Mouse (Mus musculus): Measurements from ENCODE around the gene Tdpoz4.
"Not testable (repeated sequence)": the region's sequence is repeated elsewhere in the genome, so short reads cannot be mapped to it uniquely, and the experiment has no call there.

Gene Tdpoz4

DNA sequence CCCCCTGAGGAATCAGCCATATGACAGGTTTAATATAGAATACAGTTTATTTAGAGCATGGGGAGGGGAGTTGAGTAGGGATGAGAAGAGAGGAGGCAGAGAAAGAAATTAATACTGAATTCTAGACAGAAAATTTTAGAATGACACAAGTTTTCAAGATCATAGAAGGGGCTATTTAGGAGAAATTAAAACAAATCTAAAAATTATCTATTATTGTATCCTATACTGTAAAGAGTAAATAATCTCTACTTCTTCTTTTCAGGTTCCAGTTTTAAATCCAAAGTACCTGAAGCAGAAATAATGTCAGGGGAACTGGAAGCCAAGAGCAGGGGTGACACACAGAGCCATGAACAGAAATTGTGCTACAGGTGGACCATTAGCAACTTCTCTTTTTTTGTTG lies at the start of gene Tdpoz4:
Gene Tdpoz4 (plus strand): TSS at position 301 of the 400 bp plus-strand sequence.
- DNase-seq, result not testable (repeated sequence)

DNA sequence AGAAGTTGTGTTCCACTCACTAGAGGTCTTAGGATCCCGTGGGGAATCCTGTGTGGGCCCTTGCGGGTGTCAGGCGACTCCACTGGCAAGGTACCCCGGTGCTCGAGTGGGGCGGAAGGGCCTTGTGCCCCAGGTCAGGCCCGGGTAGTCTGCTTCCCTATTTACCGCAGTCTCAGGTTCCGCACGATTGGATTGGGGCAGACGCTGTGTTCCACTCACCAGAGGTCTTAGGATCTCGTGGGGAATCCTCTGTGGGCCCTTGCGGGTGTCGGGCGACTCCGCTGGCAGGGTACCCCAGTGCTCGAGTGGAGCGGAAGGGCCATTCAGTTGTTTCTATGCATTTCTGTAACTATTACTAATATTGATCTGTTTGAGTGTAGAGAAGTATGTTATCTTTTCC lies 42.2 kb upstream of the Tdpoz4 start:
- DNase-seq, result not testable (repeated sequence)

DNA sequence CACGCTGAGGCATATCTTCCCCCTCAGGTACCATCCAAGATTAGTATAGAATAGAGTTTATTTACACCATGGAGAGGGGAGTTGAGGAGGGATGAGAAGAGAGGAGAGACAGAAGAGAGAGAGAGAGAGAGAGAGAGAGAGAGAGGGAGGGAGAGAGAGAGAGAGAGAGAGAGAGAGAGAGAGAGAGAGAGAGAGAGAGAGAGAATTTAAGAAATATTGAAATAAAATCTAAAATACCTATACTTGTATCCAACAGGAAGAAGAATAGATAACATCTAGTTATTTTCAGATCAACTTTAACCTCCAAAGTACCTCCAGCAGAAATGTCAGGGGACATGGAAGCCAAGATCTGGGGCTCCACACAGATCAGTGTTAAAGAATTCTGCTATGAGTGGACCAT lies 23.5 kb upstream of the Tdpoz4 start, which contains the start of gene Gm5773:
Gene Gm5773 (plus strand): TSS at position 301 of the 400 bp plus-strand sequence.
- not testable (repeated sequence) for DNase-seq

DNA sequence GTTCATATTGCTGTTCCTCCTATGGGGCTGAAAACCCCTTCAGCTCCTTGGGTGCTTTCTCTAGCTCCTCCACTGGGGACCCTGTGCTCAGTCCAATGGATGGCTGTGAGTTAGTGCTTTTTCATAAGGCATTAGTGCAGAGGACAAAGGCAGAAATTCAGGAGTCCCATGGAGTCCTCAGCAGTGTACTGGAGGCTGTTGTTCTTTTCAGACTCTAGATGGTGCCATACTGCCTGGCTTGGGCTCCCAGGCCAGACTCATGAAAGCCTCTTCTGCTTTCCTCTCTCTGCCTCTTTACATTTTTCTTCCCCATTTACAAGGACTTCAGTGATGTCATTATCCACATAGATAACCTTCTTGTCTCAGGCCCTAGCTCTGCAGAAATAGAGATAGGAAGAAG lies 17.1 kb downstream of the Tdpoz4 start:
- not testable (repeated sequence) for DNase-seq

DNA sequence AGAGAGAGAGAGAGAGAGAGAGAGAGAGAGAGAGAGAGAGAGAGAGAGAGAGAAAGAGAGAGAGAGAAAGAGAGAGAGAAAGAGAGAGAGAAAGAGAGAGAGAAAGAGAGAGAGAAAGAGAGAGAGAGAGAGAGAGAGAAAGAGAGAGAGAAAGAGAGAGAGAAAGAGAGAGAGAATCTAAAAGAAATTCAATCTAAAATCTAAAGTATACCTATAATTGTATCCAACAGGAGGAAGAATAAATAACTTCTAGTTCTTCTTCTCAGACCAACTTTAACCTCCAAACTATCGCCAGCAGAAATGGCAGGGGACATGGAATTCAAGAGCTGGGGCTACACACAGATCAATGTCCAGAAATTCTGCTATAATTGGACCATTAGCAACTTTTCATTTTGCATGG lies 29.5 kb downstream of the Tdpoz4 start, which contains the start of gene Tdpoz3:
Gene Tdpoz3 (plus strand): TSS at position 301 of the 400 bp plus-strand sequence.
- DNase-seq, result not testable (repeated sequence)
